Mouse (Mus musculus) cortical plate, adult 2 months (tissue): ENCODE results near the gene Ephb1. TPM values are rescaled to one million over a fixed set of nuclear protein-coding genes. Genes with fewer than 3 reads are reported as not detected.
A peak's percentile ranks its signal among the peaks of the same experiment; 100 is the strongest.

Experiments used
- H3K27ac ChIP-seq: fragments of 200-500 bp; 2 replicates; pipeline ENCODE4 v1.5.1; 2012; ENCODE audit warnings: low read length, control low read depth, inconsistent platforms; ENCODE audit not compliant: insufficient read depth
- H3K4me1 ChIP-seq: fragments of 200-500 bp; 2 replicates; pipeline ENCODE4 v1.6.1; 2011; ENCODE audit warnings: low read length; ENCODE audit not compliant: control insufficient read depth, insufficient read depth
- H3K4me3 ChIP-seq: fragments of 200-500 bp; 2 replicates; pipeline ENCODE4 v1.5.1; 2011; ENCODE audit warnings: mild to moderate bottlenecking, low read length, control low read depth; ENCODE audit not compliant: insufficient read depth
- CTCF ChIP-seq: fragments of 200-500 bp; IDR thresholded peaks from 2 replicates; pipeline ENCODE4 v1.5.1; 2011; ENCODE audit warnings: mild to moderate bottlenecking, control low read depth, low read length; ENCODE audit not compliant: insufficient read depth; ENCODE audit errors: extremely low read depth
- POLR2A ChIP-seq: fragments of 200-500 bp; IDR thresholded peaks from 2 replicates; pipeline ENCODE4 v1.6.1; 2011; ENCODE audit warnings: mild to moderate bottlenecking, low read length, control low read depth; ENCODE audit not compliant: insufficient read depth; ENCODE audit errors: extremely low read depth
- polyA plus RNA-seq: library from polyadenylated mRNA; depleted of rRNA; stranded (reverse); fragments of >200 nt; gene quantifications from 2 replicates; pipeline ENCODE4 v1.2.3, GENCODE M21; 2012

Ephb1 gene
- polyA plus RNA-seq, 1 experiment, result 30.8 TPM

DNA sequence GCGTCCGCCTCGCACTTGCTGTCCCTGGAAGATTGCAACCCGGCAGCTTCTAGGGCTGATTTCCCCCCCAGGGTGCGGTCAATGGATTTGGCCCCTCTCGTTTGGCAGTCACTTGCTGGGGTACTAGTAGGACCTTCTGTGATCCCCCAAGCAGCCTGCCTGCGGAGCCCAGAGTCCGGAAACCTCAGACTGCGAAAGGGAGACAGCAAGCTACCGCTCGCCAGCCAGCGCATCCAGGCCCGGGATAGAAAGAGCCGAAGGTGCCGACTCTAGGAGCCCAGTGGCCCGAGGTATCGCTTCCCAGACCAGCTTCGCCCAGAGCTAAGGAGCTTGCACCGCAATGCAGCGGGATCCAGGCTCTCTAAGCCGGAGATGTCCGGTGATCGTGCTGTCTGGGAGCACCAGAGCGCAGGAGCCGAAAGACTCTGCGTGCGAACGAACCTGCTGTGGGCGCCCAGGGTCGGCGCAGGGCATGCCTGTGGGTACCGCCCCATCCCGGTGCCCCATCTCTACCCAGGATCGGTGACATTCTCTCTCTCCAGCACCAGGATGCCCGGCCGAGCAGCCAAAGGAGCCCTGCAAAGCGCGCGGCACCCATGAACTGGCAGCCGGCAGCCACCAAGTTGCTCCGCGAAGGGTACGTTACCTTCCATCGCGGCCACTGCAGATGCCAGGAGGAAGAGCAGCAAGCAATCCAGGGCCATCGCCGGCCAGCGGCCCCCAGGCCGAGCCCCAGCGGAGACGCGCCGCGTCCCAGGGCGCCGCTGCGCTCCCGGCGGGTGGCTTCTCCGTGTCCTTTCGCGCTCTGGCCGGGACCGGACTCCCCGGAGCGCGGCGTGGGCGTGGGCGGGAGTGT is 629 bp downstream of the Ephb1 start:
- TF ChIP-seq CTCF (no peak), POLR2A (no peak)
- Histone ChIP-seq H3K27ac (peak overlapping the region; percentile 3; the same call in 1 of the 2 replicates), H3K4me1 (no peaks in the 10 kb centered on the region), H3K4me3 (peak overlapping the region; percentile 50)

DNA sequence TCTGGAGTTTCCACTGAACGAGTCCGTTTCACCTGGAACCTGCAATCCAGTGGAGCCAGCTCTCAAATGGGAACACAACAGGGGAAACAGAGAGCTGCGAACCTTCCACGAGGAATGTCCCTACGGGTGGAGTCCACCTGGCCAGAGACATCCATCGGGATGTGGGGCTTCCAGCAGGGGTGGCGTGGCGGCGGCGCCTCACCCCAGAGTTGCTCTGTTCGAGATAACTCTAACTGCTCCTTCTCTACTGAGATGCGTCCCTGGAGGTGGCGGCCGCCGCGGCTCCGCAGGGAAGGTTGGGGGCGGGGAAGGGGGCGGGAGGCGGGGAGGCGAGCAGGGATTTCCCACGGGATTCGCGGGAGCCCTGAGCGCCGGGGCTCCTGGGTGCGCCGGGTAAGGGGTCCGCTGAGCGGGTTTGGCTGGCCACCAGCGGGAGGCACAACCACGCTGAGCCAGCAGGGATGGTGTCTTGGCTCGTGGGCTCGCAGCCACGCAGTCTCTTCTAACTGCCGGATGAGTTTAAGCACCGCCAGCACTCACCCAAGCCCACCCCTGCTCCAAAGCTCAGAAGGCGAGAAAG is 1.3 kb downstream of the Ephb1 start:
- Histone ChIP-seq H3K4me3 (peak overlapping the region; percentile 50), H3K27ac (peak overlapping the region; percentile 3; the same call in 1 of the 2 replicates), H3K4me1 (no peaks in the 10 kb centered on the region)
- TF ChIP-seq POLR2A (no peak), CTCF (no peak)

DNA sequence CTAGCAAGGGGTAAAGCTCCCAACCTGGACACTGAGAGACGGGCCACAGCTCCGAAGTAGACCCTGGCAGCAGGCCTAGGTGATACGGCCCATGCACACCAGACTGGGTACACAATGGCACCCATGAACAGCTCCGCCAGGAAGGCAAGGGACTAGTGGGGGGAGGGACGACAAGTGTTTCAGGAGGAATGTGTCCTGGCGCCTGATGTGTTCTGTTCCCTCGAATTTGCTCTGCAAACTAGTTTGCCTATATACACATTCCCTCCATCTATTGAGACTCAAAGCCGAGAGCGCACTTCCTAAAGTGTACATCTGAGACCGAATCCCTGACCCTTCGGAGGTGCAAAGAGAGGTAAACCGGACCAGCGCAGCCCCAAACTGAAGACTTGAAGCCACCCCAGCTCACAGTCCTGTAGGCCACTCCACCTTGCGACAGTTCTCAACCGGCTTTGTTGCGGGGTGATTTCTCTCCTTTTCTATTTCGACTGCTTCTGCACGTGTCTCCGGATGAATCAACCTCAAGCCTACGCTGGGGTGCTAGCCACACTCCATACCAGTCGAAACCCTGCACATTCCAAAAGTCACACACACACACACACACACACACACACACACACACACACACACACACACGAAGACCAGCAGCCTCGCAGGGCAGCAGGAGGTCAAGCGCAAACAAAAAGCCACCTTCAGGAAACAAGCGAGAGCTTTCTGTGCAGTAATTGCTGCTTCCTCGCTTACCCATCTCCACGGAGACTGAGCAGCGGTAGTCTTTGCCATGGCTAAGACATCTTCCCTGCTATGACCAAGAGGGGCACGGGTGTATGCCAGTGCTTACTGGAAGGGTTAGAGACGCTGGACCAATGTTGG is 2.1 kb downstream of the Ephb1 start:
- TF ChIP-seq POLR2A, result no peak
- no peak for TF ChIP-seq CTCF
- Histone ChIP-seq H3K4me1 (no peaks in the 10 kb centered on the region), H3K4me3 (peak overlapping the region; percentile 50), H3K27ac (no peak overlapping the region)

DNA sequence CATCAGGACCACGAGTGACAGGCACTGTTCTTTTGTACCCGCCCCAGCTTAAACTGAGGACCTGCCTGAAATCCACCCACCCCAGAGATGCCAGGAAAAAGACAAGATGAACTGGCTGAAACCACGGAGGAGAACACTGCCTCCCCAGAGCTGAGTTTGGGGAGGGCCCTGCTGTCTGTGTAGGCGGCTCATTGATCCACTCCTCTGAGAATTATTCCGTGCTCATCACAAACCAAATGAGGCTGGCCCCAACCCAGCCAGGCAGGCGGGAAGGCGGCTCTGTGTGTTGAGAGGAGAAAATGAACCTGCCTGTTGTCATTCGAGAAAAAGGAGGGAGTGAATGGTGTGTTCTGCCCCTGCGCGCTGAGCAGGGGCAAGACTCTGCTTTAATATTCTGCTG is 2.8 kb downstream of the Ephb1 start:
- no peak overlapping the region for H3K27ac ChIP-seq

DNA sequence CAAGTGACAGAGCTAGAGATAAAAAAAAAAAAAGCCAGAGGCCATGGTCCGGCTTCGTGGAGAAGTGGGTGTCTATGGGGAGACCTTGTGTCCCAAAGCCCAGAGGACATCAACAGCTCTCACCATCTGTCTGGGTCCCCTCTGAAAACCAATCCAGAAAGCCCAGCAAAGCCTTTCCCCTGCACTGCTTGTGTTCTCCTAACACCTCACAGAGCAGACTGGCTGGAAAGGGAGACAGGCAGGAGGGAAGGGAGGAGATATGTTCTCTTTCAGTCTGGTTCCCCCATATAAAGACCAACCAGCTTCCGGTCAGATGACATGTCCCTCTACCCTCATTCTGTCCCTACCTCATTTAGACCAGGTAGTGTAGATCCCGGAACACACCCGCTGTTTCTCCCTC is 3.3 kb downstream of the Ephb1 start:
- Histone ChIP-seq H3K4me1 (no peaks in the 10 kb centered on the region), H3K27ac (no peak overlapping the region), H3K4me3 (peak overlapping the region; percentile 50; the same call in 1 of the 2 replicates)
- TF ChIP-seq POLR2A (no peak), CTCF (no peak)

More for the DNA sequence above, 2.8 kb downstream of the Ephb1 start:
- H3K4me3 ChIP-seq, result peak overlapping the region; percentile 50
- TF ChIP-seq CTCF (no peak), POLR2A (no peak)
- H3K4me1 ChIP-seq, result no peaks in the 10 kb centered on the region

DNA sequence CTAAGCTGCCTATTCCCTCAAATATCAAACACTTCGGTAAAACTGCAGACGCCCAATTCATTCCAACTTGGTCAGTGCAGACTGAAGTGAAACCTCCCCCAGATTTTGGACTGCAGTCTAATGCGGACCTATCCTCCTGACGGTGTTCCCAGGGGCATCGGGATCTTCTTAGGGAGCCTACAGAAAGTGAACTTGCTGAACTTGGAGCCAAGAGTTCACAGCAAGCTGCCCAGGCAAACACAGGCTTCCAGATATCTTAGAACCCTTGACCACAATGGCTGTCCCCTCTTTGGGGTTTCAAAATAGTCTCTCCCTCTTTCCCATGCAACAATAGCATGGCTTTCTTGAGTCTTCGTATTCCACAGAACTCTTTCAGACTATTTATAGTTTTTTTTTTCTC is 3.8 kb downstream of the Ephb1 start:
- H3K4me3 ChIP-seq, result no peak overlapping the region
- H3K4me1 ChIP-seq, result no peaks in the 10 kb centered on the region
- no peak for TF ChIP-seq POLR2A
- no peak for TF ChIP-seq CTCF
- no peak overlapping the region for H3K27ac ChIP-seq

DNA sequence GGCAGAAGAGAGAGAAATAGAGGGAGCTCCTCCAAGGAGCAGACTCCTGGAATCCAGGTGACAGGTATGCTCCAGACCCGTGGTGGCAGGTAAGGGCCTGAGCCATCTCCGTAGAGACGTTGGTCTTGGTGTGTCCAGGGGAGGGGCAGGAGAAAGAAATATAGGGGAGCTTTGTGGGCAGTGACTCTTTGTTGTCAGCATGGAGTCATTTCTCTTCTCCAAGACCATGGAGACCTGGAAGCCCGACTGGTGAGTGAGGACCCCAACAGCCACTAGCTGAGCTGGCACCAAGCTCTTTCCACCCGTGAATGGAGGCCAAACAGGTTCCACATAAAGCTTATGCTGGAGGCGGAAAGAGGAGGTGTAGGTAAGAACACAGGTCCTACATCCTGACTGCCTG is 4.4 kb downstream of the Ephb1 start:
- H3K4me1 ChIP-seq, result no peaks in the 10 kb centered on the region
- H3K27ac ChIP-seq, result no peak overlapping the region
- TF ChIP-seq POLR2A (no peak), CTCF (no peak)
- H3K4me3 ChIP-seq, result no peak overlapping the region

DNA sequence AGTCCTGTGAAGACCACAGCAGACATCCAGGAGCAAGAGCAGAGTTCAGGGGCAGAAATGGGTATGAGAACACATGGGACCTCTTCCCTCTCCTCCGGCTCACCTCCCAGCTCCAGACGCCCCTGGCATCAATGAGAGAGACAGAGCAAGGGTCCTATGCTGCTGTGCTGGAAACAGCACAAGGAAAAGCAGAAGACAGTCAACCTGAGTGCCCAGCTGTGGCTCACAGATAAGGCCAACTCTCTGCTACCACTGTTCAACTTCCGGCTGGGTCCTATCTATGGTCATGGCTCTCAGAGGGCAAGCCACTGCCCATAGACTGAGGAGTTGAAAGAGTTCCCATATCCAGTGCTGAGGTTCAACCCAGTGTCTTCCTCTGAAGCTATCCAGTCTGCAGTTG is 7.7 kb downstream of the Ephb1 start:
- no peak for TF ChIP-seq POLR2A
- TF ChIP-seq CTCF, result no peak
- Histone ChIP-seq H3K27ac (no peak overlapping the region), H3K4me3 (no peak overlapping the region), H3K4me1 (no peaks in the 10 kb centered on the region; the same call in 1 of the 2 replicates)

DNA sequence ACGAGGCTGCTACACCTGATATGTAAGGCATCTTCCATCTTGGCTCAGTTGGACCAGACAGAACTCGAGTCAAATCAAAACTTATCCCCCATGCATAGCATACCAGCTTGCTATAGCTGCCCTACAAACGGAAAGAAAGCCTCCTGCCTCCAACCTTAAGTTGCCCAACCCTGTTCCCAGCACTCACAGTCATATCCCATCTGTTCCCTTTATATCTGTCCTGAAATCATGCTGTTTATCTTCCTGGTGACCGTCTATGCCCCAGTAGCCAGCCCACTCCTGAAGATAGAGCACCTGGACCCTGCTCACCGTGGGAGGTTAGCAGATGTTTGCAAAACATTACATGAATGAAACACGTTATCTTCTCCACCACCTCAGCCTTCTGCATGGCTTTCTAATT is 9.0 kb downstream of the Ephb1 start:
- no peak overlapping the region for H3K4me3 ChIP-seq
- H3K4me1 ChIP-seq, result no peaks in the 10 kb centered on the region; the same call in 1 of the 2 replicates
- H3K27ac ChIP-seq, result no peak overlapping the region
- TF ChIP-seq CTCF (no peak), POLR2A (no peak)

DNA sequence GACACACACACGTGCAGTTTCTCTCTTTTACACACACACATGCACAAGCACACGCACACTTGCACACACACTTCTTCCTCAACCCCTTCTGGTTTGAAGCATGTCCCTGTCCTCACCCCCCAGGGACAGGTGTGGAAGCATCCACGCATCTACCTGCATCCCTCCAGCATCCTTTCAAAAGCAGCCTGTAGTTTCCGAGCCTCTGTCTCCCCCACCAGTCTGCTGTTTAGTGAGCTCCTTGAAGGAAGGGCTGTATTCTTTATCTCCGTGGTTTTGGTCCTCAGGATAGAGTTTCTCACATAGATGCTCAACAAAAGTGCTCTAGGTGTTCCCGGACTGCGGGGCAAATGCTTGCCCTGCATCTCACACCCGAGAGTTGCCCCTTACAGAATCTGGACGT is 9.4 kb downstream of the Ephb1 start:
- Histone ChIP-seq H3K4me1 (no peaks in the 10 kb centered on the region; the same call in 1 of the 2 replicates), H3K27ac (no peak overlapping the region), H3K4me3 (no peak overlapping the region)
- TF ChIP-seq POLR2A, result no peak
- no peak for TF ChIP-seq CTCF
